Mouse (Mus musculus) embryonic facial prominence, embryonic 15.5 days (tissue): ENCODE data around the gene Olfr1224-ps1. TPM values are rescaled to one million over a fixed set of nuclear protein-coding genes. Genes with fewer than 3 reads are reported as not detected.
"Not testable (repeated sequence)": the region's sequence is repeated elsewhere in the genome, so short reads cannot be mapped to it uniquely, and the experiment has no call there.

ENCODE experiments used
- ATAC-seq: fragments of 200-750 bp; cut with Nextera tagmentation; 2 replicates; pipeline ENCODE4 v1.8.0; 2017; ENCODE audit warnings: low read depth, moderate TSS enrichment; ENCODE audit not compliant: insufficient number of reproducible peaks, low FRiP score, low TSS enrichment
- H3K27ac ChIP-seq: fragments of 300-500 bp; sonication (generic); replicated peaks from 2 replicates; pipeline ENCODE4 v1.5.1; 2015; ENCODE audit warnings: mild to moderate bottlenecking, inconsistent platforms
- H3K27me3 ChIP-seq: fragments of 300-500 bp; sonication (generic); 2 replicates; pipeline ENCODE4 v1.6.1; 2015; ENCODE audit warnings: inconsistent platforms
- H3K36me3 ChIP-seq: fragments of 300-500 bp; sonication (generic); 2 replicates; pipeline ENCODE4 v1.6.1; 2015; ENCODE audit warnings: mild to moderate bottlenecking, inconsistent platforms
- H3K4me1 ChIP-seq: fragments of 300-500 bp; sonication (generic); 2 replicates; pipeline ENCODE4 v1.6.1; 2015; ENCODE audit warnings: inconsistent platforms
- H3K4me2 ChIP-seq: fragments of 300-500 bp; sonication (generic); replicated peaks from 2 replicates; pipeline ENCODE4 v1.6.1; 2015; ENCODE audit warnings: mild to moderate bottlenecking, inconsistent platforms
- H3K4me3 ChIP-seq: fragments of 300-500 bp; sonication (generic); replicated peaks from 2 replicates; pipeline ENCODE4 v1.5.1; 2015; ENCODE audit warnings: mild to moderate bottlenecking, inconsistent platforms
- H3K9ac ChIP-seq: fragments of 300-500 bp; sonication (generic); 2 replicates; pipeline ENCODE4 v1.6.1; 2015; ENCODE audit warnings: inconsistent platforms
- H3K9me3 ChIP-seq: fragments of 300-500 bp; sonication (generic); replicated peaks from 2 replicates; pipeline ENCODE4 v1.6.1; 2016; ENCODE audit warnings: inconsistent platforms
- WGBS: fragments of 180-500 bp; shearing (Covaris S2); methylation state at CpG from one replicate; pipeline ENCODE4 v1.1.7; 2015; 5-methylcytosine and 5-hydroxymethylcytosine counted together
- polyA plus RNA-seq: library from polyadenylated mRNA; unstranded; fragments of >200 nt; fragmentation: Nextera tagmentation; extraction: Ambion mirVana; gene quantifications from 2 replicates; pipeline ENCODE4 v1.2.1, GENCODE M21; 2015

Gene Olfr1224-ps1
- not detected in 2 replicates for polyA plus RNA-seq

DNA sequence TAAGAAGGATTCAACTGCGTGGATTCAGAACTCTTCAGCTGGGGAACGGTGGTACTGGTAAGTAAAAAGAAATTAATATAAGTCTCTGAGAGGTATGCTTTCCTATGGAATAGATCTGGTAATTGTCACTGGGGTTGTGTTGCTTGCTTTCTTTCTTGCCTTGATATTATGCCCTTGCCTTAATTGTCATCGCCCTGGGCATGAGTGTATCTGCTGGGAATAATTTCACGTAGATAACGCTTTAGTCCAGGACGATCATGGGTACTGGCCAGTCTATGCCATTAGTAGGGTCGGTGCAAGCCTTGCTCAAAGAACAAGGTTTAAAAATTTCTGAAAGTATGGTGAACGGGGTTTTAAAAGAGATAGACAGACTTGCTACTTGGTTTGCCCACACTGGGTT lies at the start of gene Olfr1224-ps1:
Gene Olfr1224-ps1, minus strand, starts transcription at position 101 of the 400 bp plus-strand sequence.
- not testable (repeated sequence) for H3K27me3 ChIP-seq, H3K4me1 ChIP-seq, H3K27ac ChIP-seq, H3K4me3 ChIP-seq, H3K9me3 ChIP-seq, ATAC-seq, H3K36me3 ChIP-seq, H3K9ac ChIP-seq, H3K4me2 ChIP-seq
- 90% methylated on average over 8 of the region's 8 CpGs for WGBS

- ATAC-seq = no peak
- H3K36me3 ChIP-seq = no peaks in the 10 kb centered on the region
- H3K4me1 ChIP-seq = no peaks in the 10 kb centered on the region
- H3K4me2 ChIP-seq = no peak within 1 kb of the TSS
- H3K9me3 ChIP-seq = no peaks in the 10 kb centered on the region
- no peak within 1 kb of the TSS for H3K27ac ChIP-seq
- 60% methylated on average over 2 of the region's 2 CpGs for WGBS
- no peaks in the 10 kb centered on the region for H3K27me3 ChIP-seq
- H3K9ac ChIP-seq = no peak within 1 kb of the TSS
- no peak within 1 kb of the TSS for H3K4me3 ChIP-seq
These were observed 36.1 kb upstream of the Olfr1224-ps1 start, which contains the start of gene Olfr1226 for GRCm38 (mm10) chr2:89199948-89200347. TSS of gene Olfr1226 (minus strand) at chr2:89200048.

GRCm38 (mm10) chr2:89196325-89196982 lies 32.6 kb upstream of the Olfr1224-ps1 start:
- 71% methylated on average over 3 of the region's 3 CpGs for WGBS
- no peak overlapping the region for H3K4me2 ChIP-seq

DNA sequence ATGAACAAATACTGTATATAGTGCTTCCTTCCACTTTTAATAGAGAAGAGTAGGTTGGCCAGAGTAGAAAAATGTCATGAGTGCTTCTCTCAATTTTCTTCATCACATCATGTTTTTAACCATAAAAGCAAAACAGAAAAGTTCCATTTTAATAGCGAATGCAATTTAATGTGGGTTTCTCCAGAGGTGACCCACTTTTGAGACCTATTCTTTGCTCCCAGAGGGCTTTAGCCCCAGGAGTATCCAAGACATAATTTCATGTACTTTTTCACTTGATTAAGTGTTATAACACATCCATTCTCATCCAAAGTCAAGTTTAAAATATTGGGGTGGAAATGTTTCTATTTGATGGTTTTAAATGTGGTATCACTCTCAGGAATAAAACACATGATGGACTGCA lies 10.7 kb upstream of the Olfr1224-ps1 start, which contains the start of gene Olfr1225:
Gene Olfr1225, minus strand, starts transcription at position 101 of the 400 bp plus-strand sequence.
- 88% methylated on average over 1 of the region's 1 CpGs for WGBS
- H3K9me3 ChIP-seq = no peaks in the 10 kb centered on the region
- no peak within 1 kb of the TSS for H3K4me2 ChIP-seq
- no peak within 1 kb of the TSS for H3K27ac ChIP-seq
- H3K4me3 ChIP-seq = no peak within 1 kb of the TSS
- no peaks in the 10 kb centered on the region for H3K4me1 ChIP-seq
- no peaks in the 10 kb centered on the region for H3K27me3 ChIP-seq
- H3K9ac ChIP-seq = no peak within 1 kb of the TSS
- no peaks in the 10 kb centered on the region for H3K36me3 ChIP-seq
- no peak for ATAC-seq

More at GRCm38 (mm10) chr2:89196325-89196982, 32.6 kb upstream of the Olfr1224-ps1 start:
- Histone ChIP-seq H3K9me3 (no peaks in the 10 kb centered on the region), H3K4me3 (no peak overlapping the region), H3K36me3 (no peaks in the 10 kb centered on the region), H3K27me3 (no peaks in the 10 kb centered on the region), H3K27ac (no peak overlapping the region), H3K9ac (no peak overlapping the region), H3K4me1 (no peaks in the 10 kb centered on the region)
- no peak for ATAC-seq

- H3K4me2 ChIP-seq, H3K9ac ChIP-seq, ATAC-seq, H3K4me3 ChIP-seq, H3K27me3 ChIP-seq, H3K27ac ChIP-seq, H3K4me1 ChIP-seq, H3K36me3 ChIP-seq, H3K9me3 ChIP-seq: not testable (repeated sequence)
- WGBS = 86% methylated on average over 4 of the region's 4 CpGs
These were observed 820 bp upstream of the Olfr1224-ps1 start for GRCm38 (mm10) chr2:89164711-89165110.

DNA sequence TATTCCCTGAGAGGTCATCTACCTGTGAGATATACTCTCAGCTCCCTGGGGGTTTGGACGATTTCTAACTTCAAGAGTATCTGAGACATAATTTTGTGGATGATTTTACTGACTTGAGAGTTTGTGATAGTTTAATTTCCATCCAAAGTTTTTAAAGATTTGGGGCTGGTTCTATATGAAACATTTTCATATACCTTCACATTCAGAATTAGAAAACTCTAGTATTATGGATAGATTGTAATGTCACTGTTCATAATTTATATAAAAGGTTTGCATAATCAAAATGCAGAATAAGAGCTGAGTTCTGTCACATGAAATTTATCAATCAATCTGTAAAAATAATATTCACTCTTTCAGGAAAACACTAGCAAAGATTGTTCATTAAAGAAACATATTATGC lies 12.4 kb downstream of the Olfr1224-ps1 start, which contains the start of gene Olfr1223:
Gene Olfr1223, minus strand, starts transcription at position 101 of the 400 bp plus-strand sequence.
- Histone ChIP-seq H3K36me3 (no peaks in the 10 kb centered on the region), H3K4me2 (no peak within 1 kb of the TSS), H3K9ac (no peak within 1 kb of the TSS), H3K27ac (no peak within 1 kb of the TSS), H3K27me3 (no peaks in the 10 kb centered on the region), H3K4me1 (no peaks in the 10 kb centered on the region), H3K4me3 (no peak within 1 kb of the TSS), H3K9me3 (no peaks in the 10 kb centered on the region)
- WGBS = 71% methylated on average over 1 of the region's 1 CpGs
- no peak for ATAC-seq

DNA sequence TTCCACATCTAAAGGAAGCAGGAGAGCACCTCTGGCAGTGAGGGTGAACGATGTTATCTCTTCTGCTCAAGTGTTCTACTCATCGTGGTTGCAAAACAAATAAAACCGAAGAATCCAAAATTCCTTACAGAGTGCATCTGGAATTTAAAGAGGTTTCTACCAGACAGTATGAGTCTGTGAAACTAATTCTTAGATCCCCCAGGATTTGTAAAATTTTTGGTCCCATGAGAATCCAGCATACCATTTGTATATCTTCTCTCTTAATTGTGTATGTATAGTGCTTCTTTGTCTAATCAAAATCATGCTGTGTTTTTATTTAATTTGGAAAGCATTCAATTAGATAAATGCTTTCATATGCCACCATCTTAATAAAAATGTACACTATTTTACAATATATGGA lies 30.9 kb downstream of the Olfr1224-ps1 start, which contains the start of gene Olfr1222:
Gene Olfr1222, minus strand, starts transcription at position 101 of the 400 bp plus-strand sequence.
- ATAC-seq = no peak
- Histone ChIP-seq H3K27me3 (no peaks in the 10 kb centered on the region), H3K4me3 (no peak within 1 kb of the TSS), H3K36me3 (no peaks in the 10 kb centered on the region), H3K9ac (no peak within 1 kb of the TSS), H3K9me3 (no peaks in the 10 kb centered on the region), H3K27ac (no peak within 1 kb of the TSS), H3K4me2 (no peak within 1 kb of the TSS), H3K4me1 (no peaks in the 10 kb centered on the region)
- 59% methylated on average over 3 of the region's 3 CpGs for WGBS

DNA sequence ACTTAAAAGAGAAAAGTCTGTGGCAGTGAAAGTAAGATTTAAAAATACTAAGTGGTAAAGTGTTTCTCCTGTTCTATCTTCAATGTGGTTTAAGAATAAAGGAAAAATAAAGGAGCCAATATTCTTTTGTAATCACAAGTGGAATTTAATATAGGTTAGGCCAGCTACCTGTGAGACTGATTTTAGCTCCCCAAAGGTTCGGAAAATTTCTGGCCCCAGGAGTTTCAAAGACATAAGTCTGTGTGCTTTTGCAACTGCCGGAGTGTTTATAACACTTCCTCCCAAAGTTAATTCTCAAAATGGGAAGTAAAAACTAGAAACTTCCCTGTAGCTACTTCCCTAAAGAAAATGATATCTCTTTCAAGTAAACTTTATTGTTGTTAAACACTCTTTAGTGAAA lies 46.7 kb downstream of the Olfr1224-ps1 start, which contains the start of gene Olfr1221:
Gene Olfr1221, minus strand, starts transcription at position 101 of the 400 bp plus-strand sequence.
- H3K36me3 ChIP-seq = no peaks in the 10 kb centered on the region
- WGBS = 74% methylated on average over 2 of the region's 2 CpGs
- no peak within 1 kb of the TSS for H3K27ac ChIP-seq
- H3K9me3 ChIP-seq = no peaks in the 10 kb centered on the region
- no peaks in the 10 kb centered on the region for H3K27me3 ChIP-seq
- no peaks in the 10 kb centered on the region for H3K4me1 ChIP-seq
- H3K4me3 ChIP-seq = no peak within 1 kb of the TSS
- H3K4me2 ChIP-seq = no peak within 1 kb of the TSS
- no peak within 1 kb of the TSS for H3K9ac ChIP-seq
- ATAC-seq = no peak

- 79% methylated on average over 3 of the region's 3 CpGs for WGBS
- Histone ChIP-seq H3K4me1 (no peaks in the 10 kb centered on the region), H3K4me2 (no peak within 1 kb of the TSS), H3K36me3 (no peaks in the 10 kb centered on the region), H3K27ac (no peak within 1 kb of the TSS), H3K9ac (no peak within 1 kb of the TSS), H3K4me3 (no peak within 1 kb of the TSS), H3K9me3 (no peaks in the 10 kb centered on the region), H3K27me3 (no peaks in the 10 kb centered on the region)
- ATAC-seq = no peak
These were observed 57.2 kb downstream of the Olfr1224-ps1 start, which contains the start of gene Olfr1220 for GRCm38 (mm10) chr2:89106735-89107134. TSS of gene Olfr1220 (minus strand) at chr2:89106835.

GRCm38 (mm10) chr2:89105651-89106050 lies 58.2 kb downstream of the Olfr1224-ps1 start:
- no peak overlapping the region for H3K27ac ChIP-seq
- no peak overlapping the region for H3K4me3 ChIP-seq
- ATAC-seq = no peak
- H3K4me1 ChIP-seq = no peaks in the 10 kb centered on the region
- no peaks in the 10 kb centered on the region for H3K9me3 ChIP-seq
- H3K27me3 ChIP-seq = no peaks in the 10 kb centered on the region
- H3K4me2 ChIP-seq = no peak overlapping the region
- no peak overlapping the region for H3K9ac ChIP-seq
- no peaks in the 10 kb centered on the region for H3K36me3 ChIP-seq
